Mouse (Mus musculus) megakaryocyte, adult 5-6 weeks (primary cell): ENCODE data around the gene Tspan18. TPM values are rescaled to one million over a fixed set of nuclear protein-coding genes. Genes with fewer than 3 reads are reported as not detected.

Experiments used
- ATAC-seq: 2 replicates; pipeline ENCODE4 v1.8.0; 2016; ENCODE audit warnings: mild to moderate bottlenecking, inconsistent platforms; ENCODE audit not compliant: poor library complexity, severe bottlenecking
- total RNA-seq, 2 experiments: library from RNA; stranded (forward) in 1 of 2; stranded (reverse) in 1 of 2; fragments of 153-499, 151-499 nt in 1 of 2; fragments of 221-1000, 200-1000 nt in 1 of 2; gene quantifications; 2 replicates each; pipeline versions ENCODE4 v1.2.3 to v1.2.4; 2015 to 2017

The Tspan18 gene
- total RNA-seq (2015) (0.20 TPM in 1 of 2 replicates, not detected in the other), total RNA-seq (2017) (0.12 TPM in 1 of 2 replicates, not detected in the other)

- peak; percentile 82 for ATAC-seq
Observed at GRCm38 (mm10) chr2:93333817-93334731, at the start of gene Tspan18. Tspan18 (minus strand) TSS chr2:93334505.

- ATAC-seq: no peak
Observed at GRCm38 (mm10) chr2:93383831-93384230, 49.5 kb upstream of the Tspan18 start.

- ATAC-seq: no peak
Observed at GRCm38 (mm10) chr2:93380680-93381089, 46.4 kb upstream of the Tspan18 start.

- ATAC-seq: no peak
Observed at GRCm38 (mm10) chr2:93377797-93378196, 43.5 kb upstream of the Tspan18 start.

GRCm38 (mm10) chr2:93377157-93377556 is 42.9 kb upstream of the Tspan18 start:
- ATAC-seq: no peak

GRCm38 (mm10) chr2:93372872-93373271 is 38.6 kb upstream of the Tspan18 start:
- ATAC-seq: no peak

GRCm38 (mm10) chr2:93372097-93372571 is 37.8 kb upstream of the Tspan18 start:
- ATAC-seq: no peak

GRCm38 (mm10) chr2:93368954-93369353 is 34.6 kb upstream of the Tspan18 start:
- no peak for ATAC-seq

- no peak for ATAC-seq
Observed at GRCm38 (mm10) chr2:93367962-93368361, 33.7 kb upstream of the Tspan18 start.

- no peak for ATAC-seq
Observed at GRCm38 (mm10) chr2:93365411-93365810, 31.1 kb upstream of the Tspan18 start.

GRCm38 (mm10) chr2:93364951-93365350 is 30.6 kb upstream of the Tspan18 start:
- ATAC-seq: no peak

- ATAC-seq: no peak
Observed at GRCm38 (mm10) chr2:93361454-93361853, 27.1 kb upstream of the Tspan18 start.

GRCm38 (mm10) chr2:93360310-93360709 is 26.0 kb upstream of the Tspan18 start:
- ATAC-seq: no peak

- ATAC-seq: no peak
Observed at GRCm38 (mm10) chr2:93357391-93357790, 23.1 kb upstream of the Tspan18 start.

GRCm38 (mm10) chr2:93355845-93356244 is 21.5 kb upstream of the Tspan18 start:
- no peak for ATAC-seq

GRCm38 (mm10) chr2:93354621-93355020 is 20.3 kb upstream of the Tspan18 start:
- no peak for ATAC-seq

- ATAC-seq: no peak
Observed at GRCm38 (mm10) chr2:93353725-93354124, 19.4 kb upstream of the Tspan18 start.

GRCm38 (mm10) chr2:93352915-93353685 is 18.8 kb upstream of the Tspan18 start:
- ATAC-seq: no peak

- no peak for ATAC-seq
Observed at GRCm38 (mm10) chr2:93351352-93351751, 17.0 kb upstream of the Tspan18 start.

GRCm38 (mm10) chr2:93347018-93347417 is 12.7 kb upstream of the Tspan18 start:
- ATAC-seq: no peak

GRCm38 (mm10) chr2:93346609-93347008 is 12.3 kb upstream of the Tspan18 start:
- no peak for ATAC-seq
